Mouse (Mus musculus) kidney, adult 2 months (tissue): Measurements from ENCODE around the gene Epb41l4b. TPM values are rescaled to one million over a fixed set of nuclear protein-coding genes. Genes with fewer than 3 reads are reported as not detected.

Experiments
- DNase-seq: peaks from one replicate; pipeline ENCODE4 v3.0.0; 2021
- H3K27ac ChIP-seq: fragments of 200-500 bp; 2 replicates; pipeline ENCODE4 v1.5.1; 2012; ENCODE audit warnings: low read depth, low read length, control low read depth, inconsistent platforms; ENCODE audit not compliant: insufficient read depth
- H3K27me3 ChIP-seq: fragments of 200-500 bp; replicated peaks from 2 replicates; pipeline ENCODE4 v1.6.1; 2012; ENCODE audit warnings: mild to moderate bottlenecking, moderate library complexity, low read length, inconsistent platforms; ENCODE audit not compliant: control insufficient read depth, insufficient read depth
- H3K36me3 ChIP-seq: fragments of 200-500 bp; 2 replicates; pipeline ENCODE4 v1.6.1; 2012; ENCODE audit warnings: mild to moderate bottlenecking, moderate library complexity, low read length, inconsistent platforms; ENCODE audit not compliant: control insufficient read depth, insufficient read depth
- H3K4me1 ChIP-seq: fragments of 200-500 bp; 2 replicates; pipeline ENCODE4 v1.6.1; 2011; ENCODE audit warnings: low read length; ENCODE audit not compliant: control insufficient read depth, insufficient read depth
- H3K4me3 ChIP-seq: fragments of 200-500 bp; 2 replicates; pipeline ENCODE4 v1.5.1; 2011; ENCODE audit warnings: mild to moderate bottlenecking, low read depth, low read length, control low read depth; ENCODE audit not compliant: insufficient read depth
- CTCF ChIP-seq: fragments of 200-500 bp; conservative IDR thresholded peaks from 2 replicates; pipeline ENCODE4 v1.5.1; 2011; ENCODE audit warnings: low read depth, mild to moderate bottlenecking, control low read depth, low read length, moderate library complexity, mixed read lengths; ENCODE audit not compliant: insufficient read depth, insufficient read length
- POLR2A ChIP-seq: fragments of 200-500 bp; IDR thresholded peaks from one replicate; pipeline ENCODE4 v1.6.1; 2011; ENCODE audit warnings: low read depth, low read length, control low read depth
- WGBS: fragments of 180-500 bp; shearing (Covaris S2); methylation state at CpG from one replicate; pipeline ENCODE4 v1.1.7; 2018; 5-methylcytosine and 5-hydroxymethylcytosine counted together
- polyA plus RNA-seq: library from polyadenylated mRNA; depleted of rRNA; stranded (reverse); fragments of >200 nt; gene quantifications from 2 replicates; pipeline ENCODE4 v1.2.3, GENCODE M21; 2012

Gene Epb41l4b
- polyA plus RNA-seq, 1 experiment = 15.8 TPM

- Histone ChIP-seq H3K36me3 (no peaks in the 10 kb centered on the region), H3K27ac (no peak overlapping the region), H3K4me1 (no peaks in the 10 kb centered on the region), H3K4me3 (no peak overlapping the region), H3K27me3 (no peaks in the 10 kb centered on the region)
- DNase-seq = peak; percentile 16
- no peak for TF ChIP-seq POLR2A
- no peak for TF ChIP-seq CTCF
- 64% methylated on average over 9 of the region's 9 CpGs for WGBS
Measured at GRCm38 (mm10) chr4:57046160-57046571, 97.1 kb downstream of the Epb41l4b start.

- Histone ChIP-seq H3K27ac (no peak overlapping the region), H3K4me3 (no peak overlapping the region), H3K4me1 (no peaks in the 10 kb centered on the region), H3K36me3 (no peaks in the 10 kb centered on the region), H3K27me3 (no peaks in the 10 kb centered on the region)
- DNase-seq = no peak
- TF ChIP-seq POLR2A = no peak
- TF ChIP-seq CTCF = no peak
- WGBS = 89% methylated on average over 8 of the region's 8 CpGs
Measured at GRCm38 (mm10) chr4:57043621-57044020, 99.6 kb downstream of the Epb41l4b start.

GRCm38 (mm10) chr4:57041661-57042060 lies 101.6 kb downstream of the Epb41l4b start:
- no peaks in the 10 kb centered on the region for H3K4me1 ChIP-seq
- H3K27me3 ChIP-seq = no peaks in the 10 kb centered on the region
- 0 out of 2 replicates have a peak, but pooled peaks have one; percentile 10 for TF ChIP-seq CTCF
- TF ChIP-seq POLR2A = no peak
- 97% methylated on average over 6 of the region's 6 CpGs for WGBS
- H3K36me3 ChIP-seq = no peaks in the 10 kb centered on the region
- no peak overlapping the region for H3K27ac ChIP-seq
- H3K4me3 ChIP-seq = no peak overlapping the region
- DNase-seq = no peak

- 91% methylated on average over 4 of the region's 4 CpGs for WGBS
- H3K27me3 ChIP-seq = no peaks in the 10 kb centered on the region
- no peaks in the 10 kb centered on the region for H3K4me1 ChIP-seq
- DNase-seq = no peak
- no peak overlapping the region for H3K4me3 ChIP-seq
- H3K36me3 ChIP-seq = no peaks in the 10 kb centered on the region
- H3K27ac ChIP-seq = no peak overlapping the region
- TF ChIP-seq CTCF = no peak
- TF ChIP-seq POLR2A = no peak
Measured at GRCm38 (mm10) chr4:57041211-57041610, 102.0 kb downstream of the Epb41l4b start.

GRCm38 (mm10) chr4:57040481-57040880 lies 102.8 kb downstream of the Epb41l4b start:
- no peak for DNase-seq
- Histone ChIP-seq H3K4me3 (no peak overlapping the region), H3K36me3 (no peaks in the 10 kb centered on the region), H3K4me1 (no peaks in the 10 kb centered on the region), H3K27ac (no peak overlapping the region), H3K27me3 (no peaks in the 10 kb centered on the region)
- TF ChIP-seq POLR2A = no peak
- TF ChIP-seq CTCF = no peak
- WGBS = 74% methylated on average over 8 of the region's 8 CpGs

- Histone ChIP-seq H3K27ac (no peak overlapping the region), H3K36me3 (no peaks in the 10 kb centered on the region), H3K27me3 (no peaks in the 10 kb centered on the region), H3K4me3 (no peak overlapping the region), H3K4me1 (no peaks in the 10 kb centered on the region)
- no peak for TF ChIP-seq POLR2A
- TF ChIP-seq CTCF = no peak
- DNase-seq = no peak
- WGBS = 14% methylated on average over 22 of the region's 23 CpGs
Measured at GRCm38 (mm10) chr4:57039127-57040031, 103.9 kb downstream of the Epb41l4b start.

- Histone ChIP-seq H3K36me3 (no peaks in the 10 kb centered on the region), H3K27me3 (no peaks in the 10 kb centered on the region), H3K4me3 (no peak overlapping the region), H3K27ac (no peak overlapping the region), H3K4me1 (no peaks in the 10 kb centered on the region)
- 70% methylated on average over 7 of the region's 7 CpGs for WGBS
- no peak for TF ChIP-seq CTCF
- TF ChIP-seq POLR2A = no peak
- no peak for DNase-seq
Measured at GRCm38 (mm10) chr4:57037554-57037953, 105.7 kb downstream of the Epb41l4b start.
